Mouse (Mus musculus) spleen, postnatal 4 days (tissue): ENCODE data around the gene Gm10563.

ENCODE experiments used
- DNase-seq, 2 experiments: peaks; one replicate each; pipeline ENCODE4 v3.0.0; 2022; ENCODE audit warnings: low spot score in 2 of 2

The Gm10563 gene

GRCm38 (mm10) chr4:155653086-155653450, 7.9 kb upstream of the Gm10563 start, which contains the start of gene Mmp23:
TSS of gene Mmp23 (minus strand) at chr4:155653384.
- DNase-seq, result peak; percentile 16 to 68

- DNase-seq, result no peak
Observed at GRCm38 (mm10) chr4:155652283-155653085, 7.3 kb upstream of the Gm10563 start.

- peak in 1 of 2 experiments; percentile 16 for DNase-seq
Observed at GRCm38 (mm10) chr4:155651553-155652269, 6.5 kb upstream of the Gm10563 start.

GRCm38 (mm10) chr4:155649355-155649754, 4.1 kb upstream of the Gm10563 start:
- DNase-seq, result no peak

GRCm38 (mm10) chr4:155645721-155646120, 513 bp upstream of the Gm10563 start:
- no peak for DNase-seq

GRCm38 (mm10) chr4:155643531-155643930, 1.7 kb downstream of the Gm10563 start:
- DNase-seq, result no peak

- no peak for DNase-seq
Observed at GRCm38 (mm10) chr4:155635766-155636499, 9.3 kb downstream of the Gm10563 start.

- no peak for DNase-seq
Observed at GRCm38 (mm10) chr4:155630267-155630666, 14.9 kb downstream of the Gm10563 start.

- DNase-seq, result peak; percentile 91 to 95
Observed at GRCm38 (mm10) chr4:155624338-155625291, 20.6 kb downstream of the Gm10563 start, which contains the start of gene Cdk11b. TSS of gene Cdk11b (plus strand) at chr4:155624854.

GRCm38 (mm10) chr4:155618321-155618720, 26.9 kb downstream of the Gm10563 start:
- DNase-seq, result no peak

- DNase-seq, result no peak
Observed at GRCm38 (mm10) chr4:155613264-155613663, 31.9 kb downstream of the Gm10563 start.

- no peak for DNase-seq
Observed at GRCm38 (mm10) chr4:155611860-155612259, 33.3 kb downstream of the Gm10563 start.

GRCm38 (mm10) chr4:155606825-155607224, 38.4 kb downstream of the Gm10563 start:
- no peak for DNase-seq

- no peak for DNase-seq
Observed at GRCm38 (mm10) chr4:155605132-155605531, 40.1 kb downstream of the Gm10563 start.

- DNase-seq, result no peak
Observed at GRCm38 (mm10) chr4:155603801-155604200, 41.4 kb downstream of the Gm10563 start.

- DNase-seq, result no peak
Observed at GRCm38 (mm10) chr4:155602753-155603152, 42.5 kb downstream of the Gm10563 start.

- no peak for DNase-seq
Observed at GRCm38 (mm10) chr4:155601997-155602456, 43.2 kb downstream of the Gm10563 start.

- DNase-seq, result peak; percentile 95 to 98
Observed at GRCm38 (mm10) chr4:155601091-155601996, 43.9 kb downstream of the Gm10563 start, which contains the start of gene Slc35e2. TSS of gene Slc35e2 (plus strand) at chr4:155601416.

GRCm38 (mm10) chr4:155599901-155600825, 45.0 kb downstream of the Gm10563 start:
- DNase-seq, result no peak
